Mouse (Mus musculus) forebrain, embryonic 11.5 days (tissue): Measurements from ENCODE around the gene Il1b. TPM values are rescaled to one million over a fixed set of nuclear protein-coding genes. Genes with fewer than 3 reads are reported as not detected.

Experiments used
- ATAC-seq: fragments of 200-750 bp; cut with Nextera tagmentation; replicated peaks from 2 replicates; pipeline ENCODE4 v1.8.0; 2017; ENCODE audit warnings: moderate TSS enrichment; ENCODE audit not compliant: low FRiP score
- DNase-seq: peaks from one replicate; pipeline ENCODE4 v3.0.0-alpha.2; 2017; ENCODE audit warnings: low spot score
- H3K27ac ChIP-seq: fragments of 300-500 bp; sonication (generic); 2 replicates; pipeline ENCODE4 v1.5.1; 2014; ENCODE audit warnings: low read depth, low read length
- H3K27me3 ChIP-seq: fragments of 300-500 bp; sonication (generic); 2 replicates; pipeline ENCODE4 v1.6.1; 2014; ENCODE audit warnings: mild to moderate bottlenecking, low read length, mixed read lengths; ENCODE audit not compliant: control insufficient read depth, insufficient read depth
- H3K36me3 ChIP-seq: fragments of 300-500 bp; sonication (generic); 2 replicates; pipeline ENCODE4 v1.6.1; 2014; ENCODE audit warnings: mild to moderate bottlenecking, low read length, moderate library complexity, mixed read lengths; ENCODE audit not compliant: control insufficient read depth, insufficient read depth
- H3K4me1 ChIP-seq: fragments of 300-500 bp; sonication (generic); replicated peaks from 2 replicates; pipeline ENCODE4 v1.6.1; 2014; ENCODE audit warnings: low read length, mixed read lengths; ENCODE audit not compliant: control insufficient read depth, insufficient read depth
- H3K4me2 ChIP-seq: fragments of 300-500 bp; sonication (generic); 2 replicates; pipeline ENCODE4 v1.6.1; 2014; ENCODE audit warnings: low read depth, mild to moderate bottlenecking, low read length, moderate library complexity, mixed read lengths; ENCODE audit not compliant: severe bottlenecking
- H3K4me3 ChIP-seq: fragments of 300-500 bp; sonication (generic); 2 replicates; pipeline ENCODE4 v1.5.1; 2014; ENCODE audit warnings: low read depth, low read length
- H3K9ac ChIP-seq: fragments of 300-500 bp; sonication (generic); 2 replicates; pipeline ENCODE4 v1.6.1; 2014; ENCODE audit warnings: low read length
- H3K9me3 ChIP-seq: fragments of 300-500 bp; sonication (generic); 2 replicates; pipeline ENCODE4 v1.6.1; 2016; ENCODE audit warnings: low read length, mixed read lengths; ENCODE audit not compliant: control insufficient read depth
- WGBS: fragments of 180-500 bp; shearing (Covaris S2); extraction: QIAGEN DNeasy Blood & Tissue Kit; methylation state at CpG from one replicate; pipeline ENCODE4 v1.1.7; 2014; 5-methylcytosine and 5-hydroxymethylcytosine counted together
- polyA plus RNA-seq: library from polyadenylated mRNA; unstranded; fragments of >200 nt; fragmentation: Nextera tagmentation; extraction: Ambion mirVana; gene quantifications from 2 replicates; pipeline ENCODE4 v1.2.1, GENCODE M21; 2014

The Il1b gene
- polyA plus RNA-seq, 1 experiment from 2014 or later: not detected

- WGBS: 82% methylated on average over 8 of the region's 8 CpGs
Observed at GRCm38 (mm10) chr2:129320033-129320605, 50.8 kb downstream of the Il1b start.

GRCm38 (mm10) chr2:129315831-129316230 is 55.1 kb downstream of the Il1b start:
- Histone ChIP-seq H3K27me3 (no peaks in the 10 kb centered on the region), H3K9me3 (no peaks in the 10 kb centered on the region), H3K4me1 (no peaks in the 10 kb centered on the region), H3K27ac (no peak overlapping the region), H3K4me2 (no peak overlapping the region), H3K36me3 (no peaks in the 10 kb centered on the region), H3K4me3 (no peak overlapping the region), H3K9ac (no peak overlapping the region)
- 80% methylated on average over 4 of the region's 4 CpGs for WGBS
- DNase-seq (no peak), ATAC-seq (no peak)

More at GRCm38 (mm10) chr2:129320033-129320605, 50.8 kb downstream of the Il1b start:
- no peak for DNase-seq
- Histone ChIP-seq H3K4me2 (no peak overlapping the region), H3K36me3 (no peaks in the 10 kb centered on the region), H3K4me3 (no peak overlapping the region), H3K9ac (no peak overlapping the region), H3K27me3 (no peaks in the 10 kb centered on the region), H3K9me3 (no peaks in the 10 kb centered on the region), H3K27ac (no peak overlapping the region), H3K4me1 (no peaks in the 10 kb centered on the region)
- ATAC-seq: no peak

GRCm38 (mm10) chr2:129314880-129315279 is 56.1 kb downstream of the Il1b start:
- WGBS: 84% methylated on average over 6 of the region's 6 CpGs
- Histone ChIP-seq H3K9me3 (no peaks in the 10 kb centered on the region), H3K4me3 (no peak overlapping the region), H3K4me2 (no peak overlapping the region), H3K36me3 (no peaks in the 10 kb centered on the region), H3K9ac (no peak overlapping the region), H3K4me1 (no peaks in the 10 kb centered on the region), H3K27me3 (no peaks in the 10 kb centered on the region), H3K27ac (no peak overlapping the region)
- DNase-seq (no peak), ATAC-seq (no peak)

Other genes with a start within 250 kb of the Il1b start
- 24.5 TPM in 2 replicates for gene Chchd5, start 241.4 kb downstream of the Il1b start, polyA plus RNA-seq
- gene Slc20a1, start 172.4 kb downstream of the Il1b start, polyA plus RNA-seq: 70.7 and 72.8 TPM in 2 replicates
- 95.3 and 97.5 TPM in 2 replicates for gene Ckap2l, start 73.9 kb downstream of the Il1b start, polyA plus RNA-seq
- gene Il1a, start 61.2 kb downstream of the Il1b start, polyA plus RNA-seq: 0.12 TPM in 1 of 2 replicates, not detected in the other
- not detected in 2 replicates for gene F830045P16Rik, start 165.5 kb upstream of the Il1b start, polyA plus RNA-seq
- gene Sirpa, start 221.7 kb upstream of the Il1b start, polyA plus RNA-seq: 18.7 and 22.5 TPM in 2 replicates